25 mouse cellular contexts compared by ENCODE assay signal in the genomic region with DNA sequence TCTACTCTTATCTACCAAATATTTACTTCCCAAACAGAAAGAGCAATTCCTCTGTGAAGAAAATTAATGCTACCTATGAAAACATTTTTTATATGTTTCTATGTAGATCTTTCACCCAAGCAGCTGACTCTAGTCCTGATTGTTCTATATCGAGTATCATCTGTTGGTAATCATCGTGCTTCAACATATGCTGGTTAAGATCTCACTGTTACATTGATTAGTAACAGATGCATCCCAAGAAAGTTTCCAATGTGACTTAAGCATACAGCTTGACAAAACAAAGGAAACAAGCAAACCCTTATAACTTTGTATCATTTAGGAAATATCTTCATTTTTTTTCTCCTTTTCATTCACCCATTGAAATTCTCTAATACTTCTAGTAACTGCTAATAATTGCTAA. TPM values are rescaled to one million over a fixed set of nuclear protein-coding genes. Genes with fewer than 3 reads are reported as not detected.
DNase-seq lines count a peak whose midpoint lies in the region; ATAC-seq lines count a peak whose summit lies in the region.
"Had no signal": no experiment of that assay in that cellular context is flagged by ENCODE, and none has a peak within 500 bp of the region (broad histone marks: within the 10 kb centered on the region; RNA-seq: fewer than 3 reads in every experiment).

No protein-coding gene starts in this region.

- H3K4me1 ChIP-seq in embryonic facial prominence, embryonic 11.5 days (ENCODE audit: control insufficient read depth, insufficient read depth, low read length) = no peaks in the 10 kb centered on the region
- no peaks in the 10 kb centered on the region for H3K4me1 ChIP-seq in embryonic facial prominence, embryonic 10.5 days
- H3K4me1 ChIP-seq: embryonic facial prominence, embryonic 12.5 days; embryonic facial prominence, embryonic 15.5 days; forebrain, embryonic 12.5 days had no signal

- DNase-seq in embryonic facial prominence, embryonic 11.5 days (ENCODE audit: low spot score) = peak; percentile 61
- no peak for DNase-seq in embryonic facial prominence, embryonic 10.5 days (ENCODE audit: low spot score)
- peak; percentile 22 for DNase-seq in NIH3T3 (ENCODE audit: low read depth)
- DNase-seq in forelimb bud, embryonic 11.5 days (ENCODE audit: low read depth, low spot score) = peak; percentile 27
- no peak for DNase-seq in adrenal gland, adult 18-20 months (ENCODE audit: low spot score in 2 of 2)
- DNase-seq: adrenal gland, adult 8-10 months; adrenal gland, postnatal 14 days; adrenal gland, postnatal 36 days; B cell, adult 2 months; cerebellum, adult 11-12 months; cerebellum, adult 2 months; cerebellum, adult 9-10 months; cerebellum, postnatal 10 days; cerebellum, postnatal 25 days had no signal

- ATAC-seq in embryonic facial prominence, embryonic 11.5 days (replicated peaks; ENCODE audit: insufficient number of reproducible peaks, low FRiP score, low TSS enrichment, low read depth) = no peak
- ATAC-seq: CD4-positive, CD25-positive, alpha-beta regulatory T cell, adult 4 months; forebrain, embryonic 14.5 days; forebrain, embryonic 16.5 days had no signal

- H3K36me3 ChIP-seq in embryonic facial prominence, embryonic 11.5 days (replicated peaks; ENCODE audit: control insufficient read depth, insufficient read depth, low read depth, low read length) = no peaks in the 10 kb centered on the region
- no peaks in the 10 kb centered on the region for H3K36me3 ChIP-seq in embryonic facial prominence, embryonic 10.5 days (replicated peaks)
- H3K36me3 ChIP-seq: embryonic facial prominence, embryonic 12.5 days; embryonic facial prominence, embryonic 15.5 days; forebrain, embryonic 10.5 days; forebrain, embryonic 12.5 days; G1E had no signal

- no peak overlapping the region for H3K27ac ChIP-seq in embryonic facial prominence, embryonic 11.5 days (replicated peaks; ENCODE audit: low read depth, low read length)
- no peak overlapping the region for H3K27ac ChIP-seq in embryonic facial prominence, embryonic 10.5 days (replicated peaks)
- H3K27ac ChIP-seq: embryonic facial prominence, embryonic 12.5 days; embryonic facial prominence, embryonic 15.5 days; forebrain, embryonic 10.5 days; forebrain, embryonic 12.5 days had no signal

- no peaks in the 10 kb centered on the region for H3K9me3 ChIP-seq in embryonic facial prominence, embryonic 11.5 days (replicated peaks; ENCODE audit: control insufficient read depth, low read length)
- H3K9me3 ChIP-seq in embryonic facial prominence, embryonic 10.5 days = no peaks in the 10 kb centered on the region
- H3K9me3 ChIP-seq: embryonic facial prominence, embryonic 12.5 days; embryonic facial prominence, embryonic 15.5 days; forebrain, embryonic 10.5 days; forebrain, embryonic 12.5 days; G1E had no signal

- no peak overlapping the region for H3K4me3 ChIP-seq in embryonic facial prominence, embryonic 11.5 days (ENCODE audit: low read depth, low read length)
- H3K4me3 ChIP-seq in embryonic facial prominence, embryonic 10.5 days = no peak overlapping the region
- H3K4me3 ChIP-seq: embryonic facial prominence, embryonic 12.5 days; embryonic facial prominence, embryonic 15.5 days; erythroblast, embryonic 14.5 days; forebrain, embryonic 10.5 days; forebrain, embryonic 12.5 days had no signal

- no peaks in the 10 kb centered on the region for H3K27me3 ChIP-seq in embryonic facial prominence, embryonic 11.5 days (ENCODE audit: control insufficient read depth, insufficient read depth, low read length)
- no peaks in the 10 kb centered on the region for H3K27me3 ChIP-seq in embryonic facial prominence, embryonic 10.5 days (replicated peaks; ENCODE audit: low read depth, poor library complexity, severe bottlenecking)
- H3K27me3 ChIP-seq: CH12.LX; embryonic facial prominence, embryonic 12.5 days; embryonic facial prominence, embryonic 15.5 days; forebrain, embryonic 12.5 days had no signal

- H3K9ac ChIP-seq in embryonic facial prominence, embryonic 11.5 days (replicated peaks; ENCODE audit: low read length) = no peak overlapping the region
- H3K9ac ChIP-seq: embryonic facial prominence, embryonic 12.5 days; embryonic facial prominence, embryonic 15.5 days; forebrain, embryonic 12.5 days had no signal

- WGBS in embryonic facial prominence, embryonic 11.5 days = 47% methylated on average over 2 of the region's 2 CpGs
- 52% methylated on average over 2 of the region's 2 CpGs for WGBS in embryonic facial prominence, embryonic 10.5 days

- H3K4me2 ChIP-seq in embryonic facial prominence, embryonic 11.5 days (ENCODE audit: low read depth, low read length) = no peak overlapping the region
- H3K4me2 ChIP-seq: embryonic facial prominence, embryonic 12.5 days; embryonic facial prominence, embryonic 15.5 days; forebrain, embryonic 12.5 days had no signal

RNA-seq across cellular contexts. Expression of gene 1700020N01Rik, which starts 5.9 kb away (rescaled TPM):
- not detected in 2 replicates for polyA plus RNA-seq in embryonic facial prominence, embryonic 11.5 days (2014; fragmentation: Nextera tagmentation; extraction: Ambion mirVana)
- not detected in 2 replicates for polyA plus RNA-seq in embryonic facial prominence, embryonic 10.5 days (2016; fragmentation: Nextera tagmentation; extraction: Ambion mirVana)
- total RNA-seq in adrenal gland, adult 18-20 months (2021) = not detected
- total RNA-seq: adrenal gland, adult 8-10 months; adrenal gland, postnatal 14 days; adrenal gland, postnatal 36 days; CH12.LX; G1E had no signal
- polyA plus RNA-seq: CD4-positive, CD25-positive, alpha-beta regulatory T cell, adult 4 months; cerebellum, adult 2 months; cortical plate, adult 2 months; embryonic facial prominence, embryonic 12.5 days; embryonic facial prominence, embryonic 15.5 days; erythroblast, embryonic 14.5 days; forebrain, embryonic 10.5 days; forebrain, embryonic 12.5 days; forebrain, embryonic 14.5 days; forebrain, embryonic 16.5 days; G1E had no signal

Comparison
In these comparisons a context has a peak if more than half of its experiments do, and no peak if none do; other contexts are left out.
1. DNase-seq: peak in embryonic facial prominence, embryonic 11.5 days (single experiment), NIH3T3 (single experiment) and forelimb bud, embryonic 11.5 days (single experiment); none in embryonic facial prominence, embryonic 10.5 days (single experiment) and adrenal gland, adult 18-20 months (0 of 2).